In the genomic region with DNA sequence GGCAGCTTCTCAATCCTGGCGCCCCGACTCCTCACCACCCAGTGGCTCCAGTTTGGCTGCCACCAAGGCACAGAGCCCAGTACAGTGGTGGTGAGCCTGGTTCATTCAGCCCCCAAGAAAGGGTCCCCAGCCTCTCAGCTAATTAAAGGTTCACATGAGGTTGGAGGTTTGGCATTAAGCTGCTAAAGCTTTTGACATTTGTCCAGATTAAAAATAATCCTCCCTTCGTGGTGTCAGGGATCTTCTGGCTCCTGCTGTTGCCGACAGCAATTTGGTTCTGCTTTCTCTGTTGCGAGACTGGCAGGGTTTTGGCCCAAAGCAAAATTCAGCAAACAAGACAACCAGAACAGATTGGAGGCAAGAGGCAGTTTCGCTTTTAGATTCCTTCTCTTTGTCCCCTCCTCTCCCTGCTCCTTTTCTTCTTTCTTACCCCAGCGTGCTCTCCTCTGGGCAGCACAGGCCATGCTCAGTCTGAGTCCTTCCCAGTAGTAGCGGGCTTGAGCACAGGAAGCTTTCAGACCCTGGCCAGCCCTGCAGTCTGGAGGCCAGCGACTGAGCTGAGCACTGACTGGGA, we compare ENCODE assay signal across 11 mouse cellular contexts.
DNase-seq lines count a peak whose midpoint lies in the region; ATAC-seq lines count a peak whose summit lies in the region.
"Had no signal": no experiment of that assay in that cellular context is flagged by ENCODE, and none has a peak within 500 bp of the region (broad histone marks: within the 10 kb centered on the region; RNA-seq: fewer than 3 reads in every experiment).

No protein-coding gene starts in this region.

- H3K36me3 ChIP-seq in intestine, embryonic 16.5 days (ENCODE audit: control insufficient read depth, insufficient read depth, low read length): no peaks in the 10 kb centered on the region
- H3K36me3 ChIP-seq: embryonic facial prominence, embryonic 12.5 days; limb, embryonic 12.5 days had no signal

- peak; percentile 47 for ATAC-seq in frontal cortex, adult (ENCODE audit: low TSS enrichment)
- peak; percentile 17 to 21; a peak in 1 of 4 replicates for ATAC-seq in hematopoietic stem cell, adult 5-6 weeks (replicated peaks in 1 of 2; ENCODE audit: insufficient read depth in 1 of 2, low FRiP score in 2 of 2, low TSS enrichment in 1 of 2, low read depth in 1 of 2, poor library complexity in 2 of 2, severe bottlenecking in 2 of 2)
- ATAC-seq in intestine, embryonic 16.5 days: no peak

- H3K9me3 ChIP-seq in intestine, embryonic 16.5 days (ENCODE audit: control insufficient read depth, low read length): no peaks in the 10 kb centered on the region
- H3K9me3 ChIP-seq: embryonic facial prominence, embryonic 12.5 days; limb, embryonic 12.5 days had no signal

- WGBS in intestine, embryonic 16.5 days: 73% methylated on average over 9 of the region's 9 CpGs

- no peaks in the 10 kb centered on the region for H3K27me3 ChIP-seq in intestine, embryonic 16.5 days (replicated peaks; ENCODE audit: control insufficient read depth, insufficient read depth, low read length)
- H3K27me3 ChIP-seq: embryonic facial prominence, embryonic 12.5 days; limb, embryonic 12.5 days had no signal

- no peak overlapping the region for H3K4me3 ChIP-seq in intestine, embryonic 16.5 days (ENCODE audit: low read length)
- H3K4me3 ChIP-seq: embryonic facial prominence, embryonic 12.5 days; limb, embryonic 12.5 days; myocyte had no signal

- no peak overlapping the region for H3K9ac ChIP-seq in intestine, embryonic 16.5 days (ENCODE audit: low read depth, low read length)
- H3K9ac ChIP-seq: embryonic facial prominence, embryonic 12.5 days; limb, embryonic 12.5 days had no signal

- intact Hi-C loops in left cerebral cortex, postnatal 14 days (cut with DNase I): no loop called here

- H3K4me1 ChIP-seq in intestine, embryonic 16.5 days (ENCODE audit: control insufficient read depth, insufficient read depth, low read length): no peaks in the 10 kb centered on the region

- DNase-seq in frontal cortex, postnatal 14 days (ENCODE audit: low spot score in 2 of 2): no peak
- peak; percentile 57 to 63 for DNase-seq in right cerebral cortex, postnatal 10 days (ENCODE audit: low spot score in 2 of 2)
- DNase-seq in right cerebral cortex, postnatal 36 days (ENCODE audit: low spot score in 2 of 2): no peak
- DNase-seq in left cerebral cortex, postnatal 14 days (ENCODE audit: low spot score in 2 of 2): no peak
- no peak for DNase-seq in urinary bladder, postnatal 4 days (ENCODE audit: low spot score in 2 of 2)

- no peak overlapping the region for H3K27ac ChIP-seq in intestine, embryonic 16.5 days (ENCODE audit: low read length)
- H3K27ac ChIP-seq: embryonic facial prominence, embryonic 12.5 days; limb, embryonic 12.5 days had no signal

- no peak overlapping the region for H3K4me2 ChIP-seq in intestine, embryonic 16.5 days (ENCODE audit: low read depth, low read length)
- H3K4me2 ChIP-seq: embryonic facial prominence, embryonic 12.5 days; limb, embryonic 12.5 days had no signal

Comparison
In these comparisons a context has a peak if more than half of its experiments do, and no peak if none do; other contexts are left out.
1. DNase-seq: peak in right cerebral cortex, postnatal 10 days (2 of 2); none in frontal cortex, postnatal 14 days (0 of 2), right cerebral cortex, postnatal 36 days (0 of 2), left cerebral cortex, postnatal 14 days (0 of 2) and urinary bladder, postnatal 4 days (0 of 2).